Mouse (Mus musculus) liver, adult 2 months (tissue): ENCODE measurements around the gene Evi2b. TPM values are rescaled to one million over a fixed set of nuclear protein-coding genes. Genes with fewer than 3 reads are reported as not detected.

Experiments
- DNase-seq: peaks from one replicate; pipeline ENCODE4 v3.0.0-alpha.2; 2011; ENCODE audit warnings: low read depth, low spot score; ENCODE audit errors: extremely low read depth
- H3K27ac ChIP-seq: fragments of 200-500 bp; replicated peaks from 2 replicates; pipeline ENCODE4 v1.5.1; 2012; ENCODE audit warnings: low read depth, mild to moderate bottlenecking, control low read depth, inconsistent platforms, low read length; ENCODE audit not compliant: insufficient read depth
- H3K27me3 ChIP-seq: fragments of 200-500 bp; 2 replicates; pipeline ENCODE4 v1.6.1; 2012; ENCODE audit warnings: mild to moderate bottlenecking, moderate library complexity, low read length, inconsistent platforms; ENCODE audit not compliant: control insufficient read depth, insufficient read depth
- H3K36me3 ChIP-seq: fragments of 200-500 bp; 2 replicates; pipeline ENCODE4 v1.6.1; 2012; ENCODE audit warnings: low read length, inconsistent platforms; ENCODE audit not compliant: control insufficient read depth, insufficient read depth
- H3K4me1 ChIP-seq: fragments of 200-500 bp; 2 replicates; pipeline ENCODE4 v1.6.1; 2011; ENCODE audit warnings: low read length; ENCODE audit not compliant: control insufficient read depth, insufficient read depth
- H3K4me3 ChIP-seq: fragments of 200-500 bp; 2 replicates; pipeline ENCODE4 v1.5.1; 2011; ENCODE audit warnings: low read depth, mild to moderate bottlenecking, control low read depth, low read length, moderate library complexity; ENCODE audit not compliant: insufficient read depth
- H3K79me2 ChIP-seq: fragments of 200-500 bp; 2 replicates; pipeline ENCODE4 v1.6.1; 2012; ENCODE audit warnings: inconsistent platforms, mild to moderate bottlenecking, low read length, moderate library complexity; ENCODE audit not compliant: control insufficient read depth, insufficient read depth
- H3K9ac ChIP-seq: fragments of 200-500 bp; 2 replicates; pipeline ENCODE4 v1.6.1; 2012; ENCODE audit warnings: low read depth, mild to moderate bottlenecking, control low read depth, inconsistent platforms, low read length
- CTCF ChIP-seq: fragments of 200-500 bp; IDR thresholded peaks from 2 replicates; pipeline ENCODE4 v1.5.1; 2011; ENCODE audit warnings: low read depth, low read length, control low read depth
- POLR2A ChIP-seq: fragments of 200-500 bp; IDR thresholded peaks from 2 replicates; pipeline ENCODE4 v1.6.1; 2011; ENCODE audit warnings: low read length, control low read depth; ENCODE audit not compliant: insufficient read depth; ENCODE audit errors: extremely low read depth
- WGBS: fragments of 180-500 bp; shearing (Covaris S2); methylation state at CpG from one replicate; pipeline ENCODE4 v1.1.7; 2018; 5-methylcytosine and 5-hydroxymethylcytosine counted together
- polyA plus RNA-seq: library from polyadenylated mRNA; depleted of rRNA; stranded (reverse); fragments of >200 nt; gene quantifications from 2 replicates; pipeline ENCODE4 v1.2.3, GENCODE M21; 2012
- total RNA-seq: library from RNA; depleted of rRNA; stranded (reverse); fragments of >200 nt; gene quantifications from 2 replicates; pipeline ENCODE4 v1.2.3, GENCODE M21; 2014

The Evi2b gene
- total and polyA plus RNA-seq, 2 experiments = 0.65 to 2.6 TPM

DNA sequence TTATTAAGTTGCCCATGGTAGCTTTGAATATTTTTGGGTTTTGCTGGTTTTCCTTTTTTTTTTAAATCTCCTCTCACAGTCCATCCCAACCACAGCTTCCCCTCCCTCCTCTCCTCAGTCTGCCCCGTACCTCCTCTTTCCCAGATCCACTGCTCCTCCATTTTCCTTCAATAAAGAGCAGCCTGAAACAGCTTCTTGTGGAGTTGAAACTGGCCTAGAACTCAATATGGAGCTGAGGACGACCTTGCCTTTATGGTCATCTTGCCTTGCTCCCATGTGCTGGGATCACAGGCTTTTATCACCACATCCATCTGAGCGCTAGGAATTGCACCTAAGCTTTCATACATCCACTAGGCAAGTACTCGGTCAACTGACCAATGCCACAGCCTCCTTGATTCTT is 7.9 kb upstream of the Evi2b start:
- no peaks in the 10 kb centered on the region for H3K27me3 ChIP-seq
- H3K27ac ChIP-seq = no peak overlapping the region
- no peak overlapping the region for H3K9ac ChIP-seq
- TF ChIP-seq CTCF (no peak), POLR2A (no peak)
- H3K79me2 ChIP-seq = no peaks in the 10 kb centered on the region
- H3K4me1 ChIP-seq = peaks cover 5% of the 10 kb centered on the region
- H3K4me3 ChIP-seq = no peak overlapping the region
- no peak for DNase-seq
- peaks cover 2% of the 10 kb centered on the region; the same call in 1 of the 2 replicates for H3K36me3 ChIP-seq
- 94% methylated on average over 4 of the region's 4 CpGs for WGBS

GRCm38 (mm10) chr11:79530774-79531173 is 7.2 kb upstream of the Evi2b start:
- H3K9ac ChIP-seq = no peak overlapping the region
- DNase-seq = no peak
- no peaks in the 10 kb centered on the region for H3K79me2 ChIP-seq
- H3K4me1 ChIP-seq = peaks cover 5% of the 10 kb centered on the region
- no peaks in the 10 kb centered on the region; the same call in 1 of the 2 replicates for H3K36me3 ChIP-seq
- 92% methylated on average over 11 of the region's 11 CpGs for WGBS
- H3K27ac ChIP-seq = no peak overlapping the region
- TF ChIP-seq CTCF = no peak
- TF ChIP-seq POLR2A = no peak
- no peak overlapping the region for H3K4me3 ChIP-seq
- H3K27me3 ChIP-seq = no peaks in the 10 kb centered on the region

DNA sequence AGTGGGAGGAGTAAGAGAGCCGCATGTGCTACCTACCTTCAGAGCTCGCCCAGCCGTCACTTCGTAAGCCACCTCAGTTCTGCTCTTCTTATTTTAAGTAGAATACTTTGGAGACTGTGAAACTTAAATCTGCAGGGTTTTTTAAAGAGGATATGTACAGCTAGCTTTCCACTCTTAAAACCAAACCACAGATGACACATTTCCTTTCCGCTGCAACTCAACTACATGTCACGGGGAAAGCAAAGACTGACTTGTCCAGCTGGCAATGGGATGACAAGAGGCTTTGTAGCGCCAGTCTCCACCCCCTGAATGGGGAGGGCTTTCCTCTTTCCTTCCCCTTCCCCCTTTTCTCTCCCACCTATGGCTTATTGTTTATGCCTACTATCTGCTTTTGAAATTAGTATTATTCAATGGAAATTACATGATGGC is 6.8 kb upstream of the Evi2b start, which contains the start of the genes Evi2 and Evi2a:
Evi2 (minus strand) TSS at position 257 of the 429 bp plus-strand sequence.
Evi2a (minus strand) TSS at position 277 of the 429 bp plus-strand sequence.
- DNase-seq = no peak
- Histone ChIP-seq H3K36me3 (no peaks in the 10 kb centered on the region; the same call in 1 of the 2 replicates), H3K4me1 (peaks cover 5% of the 10 kb centered on the region), H3K4me3 (peak within 1 kb of the TSS; percentile 34), H3K27ac (no peak within 1 kb of the TSS), H3K9ac (no peak within 1 kb of the TSS), H3K27me3 (no peaks in the 10 kb centered on the region), H3K79me2 (no peaks in the 10 kb centered on the region)
- TF ChIP-seq CTCF (no peak), POLR2A (no peak)
- 81% methylated on average over 7 of the region's 7 CpGs for WGBS

DNA sequence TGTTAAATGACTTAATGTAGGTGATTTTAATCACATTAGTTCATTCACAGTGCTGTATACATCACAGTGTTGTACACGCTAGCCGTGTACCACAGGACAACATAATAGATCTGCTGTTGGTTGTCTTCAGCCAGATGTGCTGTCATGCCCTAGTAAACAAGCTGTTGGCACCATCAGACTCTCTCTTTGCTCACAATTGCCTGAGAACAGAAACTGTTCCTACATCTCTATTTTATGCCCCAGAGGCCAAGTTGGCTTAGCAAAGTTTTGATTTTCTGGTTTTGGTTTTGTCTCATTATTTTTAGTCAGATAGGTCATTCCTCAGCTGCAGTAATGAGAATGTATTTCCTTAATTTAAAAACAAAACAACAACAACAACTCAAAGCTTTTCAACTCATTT is 6.2 kb upstream of the Evi2b start:
- TF ChIP-seq POLR2A = no peak
- TF ChIP-seq CTCF = no peak
- no peak overlapping the region for H3K27ac ChIP-seq
- WGBS = 77% methylated on average over 2 of the region's 2 CpGs
- H3K4me3 ChIP-seq = peak overlapping the region; percentile 34
- H3K79me2 ChIP-seq = no peaks in the 10 kb centered on the region
- H3K4me1 ChIP-seq = peaks cover 5% of the 10 kb centered on the region
- no peaks in the 10 kb centered on the region; the same call in 1 of the 2 replicates for H3K36me3 ChIP-seq
- DNase-seq = no peak
- no peak overlapping the region for H3K9ac ChIP-seq
- H3K27me3 ChIP-seq = no peaks in the 10 kb centered on the region

- Histone ChIP-seq H3K27ac (no peak overlapping the region), H3K4me1 (peaks cover 4% of the 10 kb centered on the region), H3K79me2 (no peaks in the 10 kb centered on the region), H3K27me3 (no peaks in the 10 kb centered on the region), H3K4me3 (no peak overlapping the region), H3K9ac (no peak overlapping the region), H3K36me3 (peaks cover under 1% of the 10 kb centered on the region; the same call in 1 of the 2 replicates)
- no peak for DNase-seq
- WGBS = 90% methylated on average over 6 of the region's 6 CpGs
- TF ChIP-seq CTCF (no peak), POLR2A (no peak)
Measured at GRCm38 (mm10) chr11:79529226-79529625, 5.7 kb upstream of the Evi2b start.

GRCm38 (mm10) chr11:79528601-79529000 is 5.0 kb upstream of the Evi2b start:
- no peaks in the 10 kb centered on the region for H3K79me2 ChIP-seq
- no peaks in the 10 kb centered on the region for H3K4me1 ChIP-seq
- H3K27ac ChIP-seq = no peak overlapping the region; the same call in 1 of the 2 replicates
- DNase-seq = no peak
- 95% methylated on average over 3 of the region's 3 CpGs for WGBS
- H3K36me3 ChIP-seq = peaks cover 2% of the 10 kb centered on the region; the same call in 1 of the 2 replicates
- H3K9ac ChIP-seq = no peak overlapping the region
- no peaks in the 10 kb centered on the region for H3K27me3 ChIP-seq
- TF ChIP-seq CTCF (no peak), POLR2A (no peak)
- H3K4me3 ChIP-seq = no peak overlapping the region
